Mouse (Mus musculus) mouse embryonic stem cell (cell line): ENCODE results near the gene Slc52a3.

Experiments
- in situ Hi-C, 2 experiments: fragments of 300-500 bp; cut with MboI; formaldehyde crosslinking; loops; 1 replicate in 1 of 2; 3 replicates in 1 of 2; pipeline ENCODE4 v1.14.3; 2019 to 2020; ENCODE audit warnings: low sequenced_read_pairs in 2 of 2, low pct_unique_long_range_greater_than_20kb in 1 of 2, mixed read lengths in 1 of 2; ENCODE audit not compliant: unreplicated experiment in 1 of 2

The Slc52a3 gene

GRCm38 (mm10) chr2:151996229-151997189 is at the start of gene Slc52a3:
Gene Slc52a3 (plus strand): TSS chr2:151996511.
- in situ Hi-C loops = loop anchor here (5.0 to 10.0 kb wide), 2 partner anchors 119 to 122 kb away; no protein-coding TSS in a partner anchor

DNA sequence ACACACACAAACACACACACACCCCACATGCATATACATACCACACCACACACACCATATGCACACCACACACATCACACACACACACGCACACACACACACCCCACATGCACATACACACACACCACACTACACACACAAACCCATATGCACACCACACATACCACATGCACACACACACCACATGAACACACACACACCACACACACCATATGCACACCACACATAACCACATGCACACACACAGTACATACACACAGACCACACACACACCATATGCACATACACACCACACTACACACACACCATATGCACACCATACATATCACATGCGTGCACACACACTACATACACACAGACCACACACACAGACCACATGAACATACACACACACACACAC is 48.7 kb upstream of the Slc52a3 start:
- in situ Hi-C loops = no loop called here

- in situ Hi-C loops = no loop called here
These were observed 48.0 kb upstream of the Slc52a3 start for GRCm38 (mm10) chr2:151948311-151948710.

DNA sequence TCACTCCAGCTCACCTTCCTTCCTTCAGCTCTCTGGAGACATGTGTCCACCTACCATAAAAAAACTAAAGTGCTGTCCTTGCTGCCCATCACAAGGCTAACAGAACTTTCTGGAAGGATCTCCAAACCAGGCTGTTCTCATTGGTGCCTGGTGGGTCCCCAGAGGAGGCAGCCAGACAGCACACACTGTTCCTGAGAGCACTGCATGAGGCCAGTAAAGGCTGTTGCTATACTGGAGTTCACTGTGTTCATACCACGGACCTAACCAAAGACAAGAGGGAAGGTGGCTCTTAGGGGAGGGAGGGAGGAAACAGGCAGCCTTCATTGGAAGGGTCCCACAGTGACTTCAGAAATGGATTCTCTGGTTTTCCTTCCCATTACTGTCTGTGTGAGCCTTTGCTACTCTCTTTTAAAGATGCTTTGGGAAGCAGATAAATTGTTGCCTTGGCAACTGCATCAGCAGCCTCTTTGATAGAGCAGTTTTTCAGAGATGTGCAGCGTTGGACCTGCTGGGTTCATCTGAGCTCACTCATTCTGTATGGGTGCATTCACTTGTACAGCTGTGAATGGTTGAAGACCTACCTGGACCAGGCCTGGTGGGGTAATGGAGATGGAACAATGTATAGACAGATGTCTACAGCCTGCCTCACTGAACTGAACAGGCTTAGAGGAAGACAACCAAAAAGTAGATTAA is 47.1 kb upstream of the Slc52a3 start:
- in situ Hi-C loops = no loop called here

DNA sequence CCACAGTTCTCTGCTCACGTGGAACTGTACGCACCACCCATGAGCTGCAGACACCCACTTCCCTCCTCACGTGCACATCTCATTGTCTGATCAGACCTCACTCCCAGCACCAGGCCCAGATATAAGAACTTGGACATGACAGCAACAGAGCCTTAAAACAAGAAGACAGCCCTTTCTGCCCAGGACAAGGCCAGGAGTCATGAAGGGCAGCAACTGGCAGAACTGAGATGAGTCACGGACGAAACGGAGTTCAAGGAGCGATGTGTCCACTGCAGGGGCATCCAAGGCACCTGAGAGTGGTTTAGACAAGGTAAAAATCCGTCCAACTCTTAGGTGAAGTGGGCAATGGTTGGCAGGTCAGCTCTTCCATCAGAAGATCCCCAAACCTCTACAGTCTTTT is 42.6 kb upstream of the Slc52a3 start:
- in situ Hi-C loops = no loop called here

- in situ Hi-C loops = no loop called here
These were observed 39.7 kb upstream of the Slc52a3 start for GRCm38 (mm10) chr2:151956500-151957137.

DNA sequence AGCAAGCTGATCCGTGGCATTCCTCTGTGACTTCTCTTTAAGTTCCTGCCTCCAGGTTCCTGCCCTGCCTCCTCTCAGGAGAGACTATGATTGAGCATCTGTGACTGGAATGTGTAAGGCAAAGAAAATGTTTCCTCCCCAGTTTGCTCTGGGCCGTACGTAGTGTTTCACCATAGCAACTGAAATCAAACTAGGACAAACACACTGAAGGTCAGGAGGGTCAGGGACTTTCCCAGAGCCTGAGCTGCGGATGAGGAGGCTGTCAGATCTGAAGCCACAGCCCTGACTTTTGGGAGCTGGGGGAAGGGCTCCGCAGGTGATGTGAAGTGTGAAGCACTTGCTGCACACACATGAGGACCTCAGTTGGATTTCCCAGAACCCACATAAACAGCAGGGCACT is 37.0 kb upstream of the Slc52a3 start:
- in situ Hi-C loops = no loop called here

DNA sequence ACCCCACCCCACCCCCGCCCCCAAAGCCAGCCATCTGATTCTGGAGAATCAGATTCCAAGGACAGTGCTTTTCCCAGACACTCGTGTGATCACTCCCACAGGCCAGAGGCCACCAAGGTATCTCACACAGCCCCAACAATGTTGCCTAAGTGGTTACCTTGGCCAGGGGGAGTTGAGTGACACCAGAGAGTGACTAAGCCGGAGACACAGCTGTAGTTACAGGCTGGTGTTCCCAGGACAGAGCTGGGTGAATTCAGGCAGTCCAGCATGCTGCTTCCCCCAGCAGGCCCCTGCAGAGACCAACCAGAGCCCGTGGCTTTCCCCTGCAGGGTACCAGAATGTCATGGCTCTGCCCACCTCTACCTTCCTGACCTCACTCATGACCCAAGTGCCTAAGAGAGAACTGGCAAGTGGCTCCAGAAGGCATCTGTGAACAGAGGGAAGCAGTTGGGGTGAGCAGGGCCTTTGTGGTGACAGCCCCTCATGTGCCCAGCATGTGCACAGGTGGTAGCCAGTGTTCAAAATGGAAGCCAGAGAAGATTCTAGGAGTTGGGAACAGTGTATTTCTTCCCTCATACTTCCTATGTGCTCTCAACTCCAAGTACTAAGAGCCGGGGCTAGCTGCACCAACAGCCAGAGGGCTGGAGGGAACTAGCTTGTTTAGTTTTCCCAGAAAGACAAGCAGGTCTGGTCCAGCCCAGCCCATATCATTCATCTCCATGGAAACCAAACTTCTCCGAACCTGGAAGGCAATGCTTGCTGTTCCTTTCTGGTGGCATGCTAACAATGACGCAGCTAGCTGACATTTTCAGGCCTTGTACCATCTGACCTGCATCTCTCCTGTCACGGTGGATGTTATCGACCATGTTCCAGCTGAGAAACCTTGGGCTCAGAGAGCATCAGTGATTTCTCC is 34.8 kb upstream of the Slc52a3 start:
- in situ Hi-C loops = no loop called here

DNA sequence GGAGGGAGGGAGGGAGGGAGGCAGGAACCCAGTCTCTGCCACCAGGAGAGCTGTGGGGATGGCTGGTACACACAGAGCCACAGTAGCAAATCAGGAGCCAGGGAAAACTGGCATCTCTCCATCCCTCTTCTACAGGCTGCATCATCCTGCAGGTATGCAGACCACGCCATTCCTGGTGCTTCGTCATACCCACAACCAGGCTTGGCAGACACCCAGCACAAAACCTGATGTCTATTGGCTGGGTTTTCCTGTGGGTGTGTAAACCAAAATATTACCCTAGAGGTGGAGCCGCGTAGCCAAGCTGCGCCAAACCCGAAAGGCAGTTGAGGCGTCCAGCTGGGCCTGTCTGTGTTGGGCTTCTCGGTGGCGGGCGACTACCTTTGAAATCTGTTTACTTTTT is 33.8 kb upstream of the Slc52a3 start:
- in situ Hi-C loops = no loop called here

DNA sequence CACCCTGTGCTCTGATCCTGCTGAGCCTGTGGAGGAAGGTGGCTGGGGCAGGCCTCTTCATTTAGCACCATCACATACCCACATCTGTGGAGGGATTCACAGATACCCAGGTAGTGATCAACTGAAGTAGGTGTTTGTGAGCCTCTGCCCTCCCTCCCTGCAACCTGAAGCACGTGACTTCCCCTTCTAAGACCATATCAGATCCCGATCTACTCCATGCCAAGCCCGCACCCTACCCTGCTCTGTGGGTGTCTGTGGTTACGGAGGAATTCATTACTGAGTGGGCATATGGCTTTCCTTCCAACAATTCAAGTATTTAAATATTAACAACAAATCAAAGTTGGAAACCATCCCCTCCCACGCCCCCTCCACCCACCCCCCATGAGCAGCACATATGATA is 33.0 kb upstream of the Slc52a3 start:
- in situ Hi-C loops = no loop called here

DNA sequence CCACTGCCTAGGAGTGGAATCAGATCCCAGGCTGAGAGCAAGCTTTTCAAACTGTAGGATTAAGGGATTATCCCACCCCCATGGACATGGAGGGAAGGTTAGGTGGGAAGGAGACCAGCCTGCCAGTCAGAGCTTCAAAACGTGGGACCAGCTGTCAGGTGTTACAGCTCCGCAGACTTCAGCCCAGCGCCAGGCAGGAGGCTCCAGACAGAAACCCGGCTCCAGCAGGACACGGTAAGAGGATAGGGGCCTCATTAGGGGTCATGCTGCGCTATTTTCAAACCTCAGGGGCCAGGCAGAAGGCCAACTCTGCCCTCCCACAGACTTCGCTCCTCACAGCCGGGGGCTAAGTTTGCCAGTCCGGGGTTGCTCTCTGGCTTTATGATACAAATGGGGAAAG is 32.3 kb upstream of the Slc52a3 start:
- in situ Hi-C loops = no loop called here

DNA sequence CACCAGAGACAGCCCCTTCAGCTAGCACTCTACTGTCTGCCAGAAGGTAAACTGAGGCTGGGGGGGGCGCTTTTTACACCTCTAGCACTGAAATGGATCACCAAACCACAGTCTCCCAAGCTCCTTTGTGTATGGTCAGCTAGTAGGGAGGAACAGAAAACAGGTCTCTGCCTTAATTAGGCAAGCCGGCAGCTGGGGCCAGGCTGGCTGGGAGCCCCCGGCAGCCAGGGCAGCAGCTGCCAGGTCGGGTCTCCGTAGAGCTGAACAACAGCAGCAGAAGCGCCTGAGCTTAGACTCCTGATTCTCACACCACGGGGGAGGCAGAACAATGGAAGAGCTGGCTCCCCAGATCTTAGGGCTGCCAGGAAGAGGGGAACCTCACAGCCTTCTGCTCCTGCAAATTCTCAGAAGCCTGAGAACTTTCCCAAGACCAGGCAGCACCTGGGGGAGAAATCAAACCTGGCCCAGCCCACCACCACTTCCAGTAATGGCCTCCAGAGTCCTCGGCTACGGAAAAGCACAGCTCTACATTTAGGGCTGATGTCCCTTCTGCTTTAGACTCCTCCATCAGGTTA is 29.0 kb upstream of the Slc52a3 start:
- in situ Hi-C loops = no loop called here

DNA sequence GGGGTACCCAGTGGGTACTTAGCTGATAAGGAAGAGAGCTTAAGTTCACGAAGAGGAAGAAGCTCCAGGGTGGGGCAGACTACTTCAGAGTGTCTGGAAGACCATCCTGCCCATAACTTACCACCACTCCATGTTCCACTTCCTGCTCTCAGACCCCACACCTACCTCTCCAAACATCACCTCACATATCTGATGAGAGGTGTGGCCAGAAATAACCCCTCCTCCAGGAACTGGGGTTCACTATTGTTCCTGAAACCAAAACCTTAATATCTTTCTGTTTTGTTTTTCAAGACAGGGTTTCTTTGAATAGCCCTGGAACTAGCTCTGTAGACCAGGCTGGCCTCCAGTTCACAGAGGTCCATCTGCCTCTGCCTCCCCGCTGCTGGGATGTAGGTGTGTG is 28.5 kb upstream of the Slc52a3 start:
- in situ Hi-C loops = no loop called here

DNA sequence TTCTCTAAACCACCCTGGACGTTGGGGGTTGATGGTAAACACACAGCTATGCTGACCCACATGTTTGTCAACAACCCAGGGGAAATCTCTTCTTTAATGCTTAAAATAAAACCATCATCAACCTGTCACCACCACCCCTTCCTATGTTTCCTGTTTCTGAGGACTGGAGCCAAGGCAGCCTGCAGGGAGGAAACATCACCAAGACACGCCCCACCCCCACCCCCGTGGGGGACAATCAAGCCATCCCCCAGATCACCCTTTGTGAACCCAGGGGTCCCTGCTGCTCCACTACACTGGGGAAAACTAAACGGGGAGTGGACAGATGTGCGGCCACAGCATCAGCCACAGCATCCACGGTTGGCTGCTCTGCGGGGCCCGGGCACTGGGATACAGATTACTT is 27.9 kb upstream of the Slc52a3 start:
- in situ Hi-C loops = no loop called here

- in situ Hi-C loops = no loop called here
These were observed 27.3 kb upstream of the Slc52a3 start for GRCm38 (mm10) chr2:151968986-151969385.

DNA sequence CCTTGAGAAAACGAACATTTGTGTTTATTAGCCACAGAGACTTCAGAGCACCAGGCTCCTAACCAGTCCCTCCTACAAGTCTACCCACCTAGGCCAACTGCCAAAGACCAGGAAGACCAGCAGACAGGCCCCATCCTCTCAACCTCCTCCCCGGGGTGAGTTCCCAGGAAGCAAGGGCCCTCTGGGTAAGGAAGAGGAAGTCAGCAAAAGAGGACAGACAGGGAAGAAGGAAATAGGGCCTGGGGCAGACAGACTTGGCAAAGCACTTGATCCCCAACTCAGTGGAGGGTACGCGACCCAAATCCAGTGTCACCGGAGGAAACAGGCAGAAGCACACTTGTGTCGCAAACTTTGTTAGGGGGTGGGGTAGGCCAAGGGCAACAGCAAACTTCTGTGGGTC is 26.9 kb upstream of the Slc52a3 start:
- in situ Hi-C loops = no loop called here

- in situ Hi-C loops = no loop called here
These were observed 25.8 kb upstream of the Slc52a3 start for GRCm38 (mm10) chr2:151970191-151971172.
